Mouse (Mus musculus) bone marrow macrophage, adult 2 months (primary cell): ENCODE data around the gene Chrnd. TPM values are rescaled to one million over a fixed set of nuclear protein-coding genes. Genes with fewer than 3 reads are reported as not detected.

Experiments used
- H3K27ac ChIP-seq: 2 replicates; pipeline ENCODE4 v1.5.1; 2012; ENCODE audit warnings: low read depth, low read length; ENCODE audit not compliant: insufficient read depth
- H3K4me1 ChIP-seq: 2 replicates; pipeline ENCODE4 v1.6.1; 2012; ENCODE audit warnings: low read length; ENCODE audit not compliant: control insufficient read depth, insufficient read depth
- H3K4me3 ChIP-seq: 2 replicates; pipeline ENCODE4 v1.5.1; 2012; ENCODE audit warnings: mild to moderate bottlenecking, low read length, moderate library complexity; ENCODE audit not compliant: insufficient read depth
- CTCF ChIP-seq: IDR thresholded peaks from 2 replicates; pipeline ENCODE4 v1.5.1; 2012; ENCODE audit warnings: low read depth, mild to moderate bottlenecking, low read length, moderate library complexity
- POLR2A ChIP-seq: IDR thresholded peaks from 2 replicates; pipeline ENCODE4 v1.6.1; 2012; ENCODE audit warnings: mild to moderate bottlenecking, low read depth, low read length, borderline replicate concordance
- polyA plus RNA-seq: library from polyadenylated mRNA; stranded (reverse); fragments of >200 nt; gene quantifications from 2 replicates; pipeline ENCODE4 v1.2.4, GENCODE M21; 2012; ENCODE audit not compliant: missing spikeins, insufficient read depth, insufficient read length

Gene Chrnd
- polyA plus RNA-seq, 1 experiment, result not detected

GRCm38 (mm10) chr1:87156199-87156587 is 34.2 kb upstream of the Chrnd start, which contains the start of gene Ecel1:
Ecel1 (minus strand) TSS chr1:87156521.
- no peaks in the 10 kb centered on the region for H3K4me1 ChIP-seq
- no peak for TF ChIP-seq CTCF
- no peak within 1 kb of the TSS for H3K27ac ChIP-seq
- H3K4me3 ChIP-seq, result no peak within 1 kb of the TSS

GRCm38 (mm10) chr1:87159396-87159795 is 31.0 kb upstream of the Chrnd start:
- TF ChIP-seq CTCF, result no peak
- TF ChIP-seq POLR2A, result no peak
- Histone ChIP-seq H3K4me1 (no peaks in the 10 kb centered on the region), H3K4me3 (no peak overlapping the region), H3K27ac (no peak overlapping the region)

- TF ChIP-seq POLR2A, result no peak
Observed at GRCm38 (mm10) chr1:87164164-87164795, 26.1 kb upstream of the Chrnd start.

GRCm38 (mm10) chr1:87164796-87165184 is 25.6 kb upstream of the Chrnd start:
- H3K4me3 ChIP-seq, result no peak overlapping the region
- TF ChIP-seq POLR2A (no peak), CTCF (no peak)

More at GRCm38 (mm10) chr1:87164164-87164795, 26.1 kb upstream of the Chrnd start:
- Histone ChIP-seq H3K4me1 (no peaks in the 10 kb centered on the region), H3K4me3 (no peak overlapping the region), H3K27ac (no peak overlapping the region)

GRCm38 (mm10) chr1:87170458-87170857 is 19.9 kb upstream of the Chrnd start:
- TF ChIP-seq CTCF (no peak), POLR2A (no peak)
- H3K4me1 ChIP-seq, result 0 out of 2 replicates have a peak, but pooled peaks cover under 1% of the 10 kb centered on the region
- no peak overlapping the region for H3K4me3 ChIP-seq
- no peak overlapping the region for H3K27ac ChIP-seq

More at GRCm38 (mm10) chr1:87164796-87165184, 25.6 kb upstream of the Chrnd start:
- Histone ChIP-seq H3K4me1 (no peaks in the 10 kb centered on the region), H3K27ac (no peak overlapping the region)

- Histone ChIP-seq H3K27ac (no peak overlapping the region), H3K4me3 (no peak overlapping the region), H3K4me1 (0 out of 2 replicates have a peak, but pooled peaks cover 3% of the 10 kb centered on the region)
- TF ChIP-seq CTCF (no peak), POLR2A (no peak)
Observed at GRCm38 (mm10) chr1:87171312-87171711, 19.1 kb upstream of the Chrnd start.

GRCm38 (mm10) chr1:87172316-87172715 is 18.1 kb upstream of the Chrnd start:
- TF ChIP-seq CTCF (no peak), POLR2A (no peak)
- 0 out of 2 replicates have a peak, but pooled peaks cover 3% of the 10 kb centered on the region for H3K4me1 ChIP-seq
- H3K27ac ChIP-seq, result no peak overlapping the region
- no peak overlapping the region for H3K4me3 ChIP-seq

GRCm38 (mm10) chr1:87174006-87174955 is 16.1 kb upstream of the Chrnd start:
- Histone ChIP-seq H3K4me3 (no peak overlapping the region), H3K4me1 (0 out of 2 replicates have a peak, but pooled peaks cover 5% of the 10 kb centered on the region), H3K27ac (no peak overlapping the region)
- peak; percentile 92 for TF ChIP-seq CTCF
- no peak for TF ChIP-seq POLR2A

- TF ChIP-seq POLR2A (no peak), CTCF (no peak)
- Histone ChIP-seq H3K4me3 (no peak overlapping the region), H3K27ac (no peak overlapping the region), H3K4me1 (peaks cover 16% of the 10 kb centered on the region)
Observed at GRCm38 (mm10) chr1:87175852-87176292, 14.5 kb upstream of the Chrnd start.

GRCm38 (mm10) chr1:87180896-87181295 is 9.5 kb upstream of the Chrnd start:
- peaks cover 28% of the 10 kb centered on the region for H3K4me1 ChIP-seq
- H3K27ac ChIP-seq, result peak overlapping the region; percentile 75
- TF ChIP-seq CTCF, result no peak
- TF ChIP-seq POLR2A, result no peak
- H3K4me3 ChIP-seq, result no peak overlapping the region
